Mouse (Mus musculus) adrenal gland (tissue): ENCODE data around the gene Tom1l2.

Experiments
- intact Hi-C: fragments of 180-260 bp; cut with DNase I; formaldehyde crosslinking; loops from one replicate; pipeline ENCODE4 v1.15.1; 2025

The Tom1l2 gene

DNA sequence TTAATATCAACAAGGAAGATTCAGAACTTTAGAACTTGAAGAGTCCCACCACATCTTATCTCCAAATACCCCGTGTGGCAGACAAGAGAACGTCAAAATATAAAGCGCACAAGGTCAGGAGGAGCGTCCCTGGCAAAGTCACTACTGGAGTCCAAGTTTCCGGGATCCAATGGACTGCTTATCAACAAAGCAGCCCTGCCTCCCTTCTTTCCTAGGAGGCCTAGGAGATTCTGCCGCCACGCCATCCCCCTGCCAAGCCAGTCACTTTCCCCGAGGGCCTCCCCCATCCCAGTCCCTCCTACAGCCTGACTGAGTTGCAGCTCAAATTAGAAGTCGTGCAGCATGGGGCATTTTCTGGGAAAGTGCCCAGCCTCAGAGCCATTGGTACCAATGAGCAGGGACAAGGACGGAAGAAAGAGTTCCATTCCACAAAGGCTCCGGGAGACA, 757 bp downstream of the Tom1l2 start:
- intact Hi-C loops, result no loop called here

DNA sequence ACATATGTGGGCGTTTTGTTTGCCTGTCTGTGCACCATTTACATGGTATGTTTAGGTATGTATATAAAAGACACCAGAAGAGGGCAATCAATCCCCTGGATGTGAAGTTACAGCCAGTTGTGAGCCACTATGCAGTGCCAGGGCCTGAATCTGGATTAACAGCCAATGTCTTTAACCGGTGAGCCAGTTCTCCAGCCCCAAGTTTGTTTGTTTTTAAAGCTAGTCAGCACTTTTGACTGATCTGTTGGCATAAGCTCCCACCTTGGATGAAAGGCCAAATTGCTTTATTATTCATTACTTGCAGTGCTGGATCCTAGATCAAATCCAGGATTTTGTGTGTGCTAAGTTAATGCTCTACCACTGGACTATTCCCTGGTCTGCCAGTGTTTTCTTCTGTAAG, 1.3 kb downstream of the Tom1l2 start:
- intact Hi-C loops, result no loop called here

DNA sequence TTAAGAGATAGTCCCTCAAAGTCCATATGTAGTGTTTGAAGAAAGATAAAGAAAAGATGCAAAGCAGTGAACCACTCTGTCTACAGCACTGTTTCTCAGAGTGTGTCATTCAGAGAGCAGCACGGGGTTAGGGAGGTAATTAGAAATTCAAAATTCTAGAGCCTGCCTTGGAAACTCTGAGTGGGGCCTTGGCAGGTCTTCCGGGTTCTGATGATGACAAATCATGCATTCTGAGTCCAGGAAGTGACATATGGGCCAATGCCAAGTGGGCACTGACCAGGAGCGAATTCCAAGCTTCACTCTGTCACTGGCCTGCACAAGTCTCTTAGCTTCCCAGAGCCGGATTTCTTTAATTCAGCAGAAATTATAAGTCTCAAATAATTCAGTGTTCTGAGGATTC, 6.2 kb downstream of the Tom1l2 start:
- intact Hi-C loops, result loop anchor here (5.0 kb wide), 1 partner anchor 39 kb away; no protein-coding TSS in a partner anchor

DNA sequence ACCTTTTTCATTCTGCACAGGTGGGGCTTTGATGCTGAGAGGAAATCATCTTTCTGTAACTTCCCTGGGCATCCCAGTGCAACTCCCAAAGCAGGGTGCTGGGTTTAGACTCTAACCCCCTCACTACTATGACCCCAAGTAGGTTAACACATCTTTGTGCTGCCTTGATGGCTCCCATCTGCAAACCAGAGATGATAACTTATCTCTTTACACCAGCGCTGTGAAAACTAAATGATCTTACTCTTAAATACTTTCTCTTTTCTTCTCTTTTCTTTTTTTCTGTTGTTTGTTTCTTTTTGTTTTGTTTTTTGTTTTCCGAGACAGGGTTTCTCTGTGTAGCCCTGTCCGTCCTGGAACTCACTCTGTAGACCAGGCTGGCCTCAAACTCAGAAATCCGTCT, 6.8 kb downstream of the Tom1l2 start:
- intact Hi-C loops, result loop anchor here (5.0 kb wide), 1 partner anchor 39 kb away; no protein-coding TSS in a partner anchor

DNA sequence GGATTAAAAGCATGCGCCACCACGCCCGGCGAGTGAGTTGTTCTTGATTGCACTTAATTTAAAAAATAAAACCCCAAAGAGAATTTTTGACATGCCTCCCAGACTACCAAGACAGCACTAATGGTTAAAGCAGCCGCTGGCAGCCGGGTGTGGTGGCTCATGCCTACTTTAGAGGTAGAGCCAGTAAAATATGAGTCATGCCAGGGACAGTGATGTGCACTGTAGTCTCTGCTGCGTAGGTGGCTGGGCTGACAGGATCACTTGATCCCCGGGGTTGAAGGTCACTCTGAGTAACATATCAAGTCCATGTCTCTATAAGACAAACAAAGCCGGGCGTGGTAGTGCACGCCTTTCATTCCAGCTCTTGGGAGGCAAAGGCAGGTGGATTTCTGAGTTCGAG, 13.3 kb downstream of the Tom1l2 start:
- intact Hi-C loops, result no loop called here

DNA sequence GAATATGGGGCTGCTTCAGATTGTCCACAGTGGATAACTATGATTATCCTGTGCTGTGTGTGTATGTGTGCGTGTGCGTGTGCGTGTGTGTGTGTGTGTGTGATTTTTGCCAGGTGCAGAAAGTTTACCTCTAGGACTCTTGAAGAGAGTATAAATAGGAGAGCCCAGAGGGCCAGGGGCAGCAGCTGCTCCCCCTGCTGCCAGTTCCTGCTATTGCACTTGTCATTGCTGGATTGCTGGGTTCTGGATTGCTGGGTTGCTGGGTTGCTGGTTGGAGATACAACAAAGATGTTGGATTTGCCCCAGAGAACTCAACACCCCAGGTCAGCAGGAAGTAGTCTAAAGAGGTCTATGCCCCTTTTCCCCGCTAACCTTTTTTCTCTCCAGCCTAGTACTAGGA, 14.4 kb downstream of the Tom1l2 start:
- intact Hi-C loops, result no loop called here

DNA sequence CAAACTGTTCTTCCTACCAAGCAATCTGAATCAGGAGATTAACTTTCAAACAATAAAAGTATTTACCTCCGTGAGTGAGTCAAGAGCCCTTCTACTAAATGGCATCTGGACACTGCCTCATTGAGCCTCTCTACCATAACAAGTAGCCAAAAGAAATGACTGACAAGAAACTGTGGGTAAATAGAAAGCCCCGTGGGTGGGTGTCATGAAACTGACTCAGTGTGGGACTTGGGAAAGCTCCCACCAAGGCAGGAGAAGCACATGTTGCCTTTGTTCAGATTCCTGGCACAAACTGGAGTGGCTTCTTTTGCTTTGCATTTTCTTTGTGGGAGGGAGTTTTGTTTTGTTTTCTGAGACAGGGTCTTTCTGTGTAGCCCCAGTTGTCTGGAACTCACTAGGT, 16.9 kb downstream of the Tom1l2 start:
- intact Hi-C loops, result no loop called here

DNA sequence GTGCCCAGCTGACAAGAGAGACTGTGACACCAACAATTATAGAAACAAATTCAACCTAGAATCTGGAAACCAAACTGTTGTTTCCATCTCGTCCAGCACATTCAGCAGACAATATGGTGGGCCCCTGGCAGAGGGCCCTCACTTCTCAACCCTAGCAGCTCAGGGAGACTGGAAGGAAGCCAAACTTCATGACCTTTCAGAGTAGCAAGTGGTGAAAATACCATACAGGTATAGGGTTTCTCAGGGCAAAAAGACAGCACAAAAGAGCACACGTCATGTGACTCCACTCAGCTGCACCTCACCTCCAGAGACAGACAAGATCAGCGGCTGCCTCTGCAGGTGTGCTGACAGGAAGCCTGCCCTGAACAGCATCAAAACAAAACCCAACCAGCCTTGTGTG, 18.6 kb downstream of the Tom1l2 start:
- intact Hi-C loops, result no loop called here

DNA sequence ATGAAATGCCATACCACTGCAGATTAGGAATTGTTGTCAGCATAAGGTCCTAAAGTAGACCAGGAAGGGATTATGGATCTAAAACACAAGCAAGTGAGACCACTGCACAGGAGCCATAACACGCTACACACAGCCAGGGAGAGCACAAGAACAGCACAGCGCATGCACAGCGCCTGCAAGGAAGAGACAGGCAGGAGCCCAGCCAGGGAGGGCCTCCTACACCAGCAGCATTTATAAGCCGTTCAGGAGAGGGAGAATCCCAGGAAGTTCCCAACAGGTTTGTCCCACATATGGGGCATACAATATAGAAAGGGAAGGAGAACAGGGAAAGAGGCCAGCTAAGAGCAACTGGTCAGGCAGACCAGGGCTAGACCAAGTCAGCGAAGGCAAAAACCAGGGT, 19.2 kb downstream of the Tom1l2 start:
- intact Hi-C loops, result no loop called here

DNA sequence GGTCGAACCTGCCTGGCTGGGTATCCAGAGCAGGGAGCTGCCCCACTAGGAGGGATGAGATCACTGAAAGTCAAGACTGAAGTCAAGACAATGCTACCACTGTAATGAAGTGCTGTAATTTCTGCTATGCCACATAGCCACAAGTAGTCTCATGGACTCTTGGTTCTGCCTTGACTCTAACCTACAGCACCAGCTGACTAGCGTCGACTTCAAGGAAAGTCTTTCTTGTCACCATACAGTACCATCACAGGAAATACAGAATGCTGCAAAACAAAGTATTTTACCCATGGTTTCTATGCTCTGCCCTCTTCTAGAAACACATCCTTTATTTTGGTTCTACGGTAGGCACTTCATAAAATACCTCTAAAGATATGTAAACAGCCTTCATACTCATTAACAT, 22.2 kb downstream of the Tom1l2 start:
- intact Hi-C loops, result no loop called here

DNA sequence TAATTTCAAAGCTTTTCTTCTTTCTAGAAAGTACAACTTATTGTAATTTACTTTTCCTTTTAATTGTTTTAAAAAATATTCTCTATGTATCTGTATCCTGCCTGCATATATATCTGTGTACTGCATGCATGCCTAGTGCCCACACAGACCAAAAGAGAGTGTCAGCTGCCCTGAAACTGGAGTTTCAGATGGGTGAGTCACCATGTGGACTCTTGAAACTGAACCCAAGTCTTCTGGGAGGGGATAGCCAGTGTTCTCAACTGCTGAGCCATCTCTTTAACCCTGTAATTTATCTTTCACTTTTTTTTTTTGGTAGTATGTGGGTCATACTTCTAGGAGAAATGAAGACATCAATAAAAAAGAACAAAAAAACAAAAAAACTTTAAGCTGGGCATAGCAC, 29.0 kb downstream of the Tom1l2 start:
- intact Hi-C loops, result no loop called here

DNA sequence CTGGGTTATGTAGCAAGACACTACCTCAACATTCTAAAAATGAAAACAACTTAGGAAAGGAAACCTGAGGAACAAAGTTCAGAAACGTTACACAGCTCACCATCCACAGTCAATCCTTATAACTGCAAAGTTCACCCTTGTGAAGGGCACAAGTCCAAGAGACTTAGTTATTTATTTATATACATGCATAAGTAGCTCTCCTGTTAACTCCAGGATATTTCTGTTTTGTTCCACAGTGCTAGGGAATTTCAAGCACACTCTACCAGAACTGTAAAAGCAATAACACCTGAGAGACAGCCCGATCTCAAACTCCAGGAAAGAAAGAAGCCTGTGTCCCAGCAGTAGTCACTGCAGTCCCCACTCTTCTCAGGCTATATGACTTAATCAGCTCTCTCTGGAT, 31.3 kb downstream of the Tom1l2 start:
- intact Hi-C loops, result no loop called here

DNA sequence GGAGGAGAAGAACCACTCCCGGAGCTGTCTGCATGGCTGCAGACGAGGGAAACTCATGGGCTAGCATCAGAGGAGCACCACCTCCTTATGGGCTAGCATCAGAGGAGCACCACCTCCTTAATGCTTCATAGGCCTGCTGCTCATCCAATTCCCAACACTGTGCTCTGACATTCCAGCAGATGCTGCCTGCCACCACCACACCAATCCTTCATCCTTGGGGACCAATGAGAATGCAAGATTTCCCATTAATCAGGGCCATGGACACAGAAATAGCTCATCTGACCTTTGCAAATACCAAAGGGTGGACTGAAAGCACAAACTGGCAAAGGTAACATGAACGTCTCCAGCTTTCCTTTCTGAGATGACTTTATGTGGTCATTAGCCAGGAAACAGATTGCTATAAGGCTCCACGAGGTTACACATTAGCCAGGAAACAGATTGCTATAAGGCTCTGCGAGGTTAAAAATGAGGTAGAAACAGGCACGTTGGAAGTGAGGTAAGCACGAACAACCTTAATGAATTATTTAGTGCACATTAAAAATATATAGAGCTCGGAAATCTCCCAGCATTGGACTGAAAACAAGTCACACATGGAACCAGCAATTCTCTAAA, 32.2 kb downstream of the Tom1l2 start:
- intact Hi-C loops, result no loop called here

DNA sequence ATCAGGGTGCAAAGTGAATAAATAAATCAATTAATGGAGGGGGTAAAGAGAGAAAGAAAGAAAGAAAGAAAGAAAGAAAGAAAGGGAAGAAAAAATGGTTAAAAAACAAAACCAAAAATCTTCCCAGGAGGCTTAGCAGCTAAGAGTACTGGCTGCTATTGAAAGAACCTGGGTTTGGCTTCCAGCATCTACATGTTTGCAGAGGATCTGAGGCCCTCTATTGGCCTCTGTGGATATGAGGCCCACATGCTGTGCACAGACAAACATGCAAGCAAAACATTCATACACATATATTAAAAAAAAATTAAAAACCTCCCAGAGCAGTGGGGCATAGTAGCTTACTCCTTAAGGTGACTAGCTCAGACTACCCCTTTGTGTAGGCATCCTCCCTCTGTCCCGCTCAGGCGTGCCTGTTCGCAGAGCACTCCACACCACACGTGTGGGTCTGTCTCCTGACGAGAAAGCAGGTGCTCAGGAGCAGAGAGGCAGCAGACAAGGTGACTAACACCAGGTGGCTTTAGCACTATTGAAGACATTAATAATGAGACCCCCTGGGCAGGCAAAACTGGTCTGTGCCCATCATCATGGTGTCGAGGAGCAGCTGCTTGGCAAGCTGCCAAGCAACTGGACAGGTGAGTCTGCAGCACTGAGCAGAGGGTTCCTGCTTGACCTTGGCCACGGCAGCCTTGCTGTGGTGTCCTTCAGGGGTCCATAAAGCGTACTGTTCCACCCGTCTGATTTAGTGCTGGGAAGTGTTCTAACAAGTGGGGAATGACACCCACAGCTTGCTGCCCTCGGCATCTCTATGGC, 33.2 kb downstream of the Tom1l2 start:
- intact Hi-C loops, result no loop called here

DNA sequence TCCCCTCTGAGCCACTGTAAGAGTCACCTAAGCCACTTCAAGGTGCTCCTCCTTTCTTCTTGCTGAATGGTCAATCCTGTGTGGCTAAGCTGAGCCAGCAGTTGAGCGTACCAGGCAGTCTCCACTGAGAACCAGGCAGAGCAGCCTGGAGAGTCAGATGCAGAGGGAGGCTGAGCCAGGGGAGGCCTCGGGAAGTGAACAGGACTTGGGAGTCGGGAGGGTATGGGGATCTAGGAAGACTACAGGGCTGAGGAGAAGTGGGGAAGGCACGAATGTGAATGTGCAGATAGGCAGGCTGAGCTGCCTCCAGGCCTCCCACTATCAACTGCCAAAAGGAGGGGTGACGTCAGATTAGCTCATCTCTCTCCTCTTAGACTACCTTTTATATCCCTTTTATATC, 34.0 kb downstream of the Tom1l2 start:
- intact Hi-C loops, result no loop called here

DNA sequence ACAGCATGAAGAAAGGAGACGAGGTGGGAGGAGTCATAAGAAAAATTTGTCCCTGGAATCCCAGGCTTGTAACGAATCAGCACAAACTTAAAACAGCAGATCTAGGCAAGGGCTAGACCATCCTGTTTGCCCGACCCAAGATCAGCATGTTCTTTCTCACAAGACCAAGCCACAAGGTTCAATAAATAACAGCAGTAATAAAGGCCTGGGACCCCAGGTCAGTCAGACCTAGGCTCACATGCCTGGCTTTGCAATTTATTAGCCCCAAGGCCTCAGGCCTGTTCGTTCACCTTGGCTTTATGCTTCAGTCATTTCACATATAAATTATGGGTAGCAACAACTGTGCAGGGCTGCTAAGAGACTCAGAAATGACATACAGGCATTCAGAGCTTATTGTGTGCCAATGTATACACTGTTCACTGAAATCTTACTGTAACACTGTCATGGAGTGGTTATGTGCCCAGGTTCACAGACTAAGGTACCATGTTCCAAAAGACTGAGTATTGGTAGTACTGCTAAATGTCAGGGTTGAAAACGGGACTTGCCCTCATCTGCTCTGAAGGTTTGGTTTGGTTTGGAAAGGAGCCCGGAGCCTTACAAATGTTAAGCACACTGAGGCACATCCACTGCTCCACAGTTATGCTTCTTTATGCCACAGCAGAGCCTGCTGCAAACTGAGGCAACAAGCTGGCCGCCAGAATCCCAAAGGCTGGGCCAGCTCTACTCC, 35.2 kb downstream of the Tom1l2 start:
- intact Hi-C loops, result no loop called here

DNA sequence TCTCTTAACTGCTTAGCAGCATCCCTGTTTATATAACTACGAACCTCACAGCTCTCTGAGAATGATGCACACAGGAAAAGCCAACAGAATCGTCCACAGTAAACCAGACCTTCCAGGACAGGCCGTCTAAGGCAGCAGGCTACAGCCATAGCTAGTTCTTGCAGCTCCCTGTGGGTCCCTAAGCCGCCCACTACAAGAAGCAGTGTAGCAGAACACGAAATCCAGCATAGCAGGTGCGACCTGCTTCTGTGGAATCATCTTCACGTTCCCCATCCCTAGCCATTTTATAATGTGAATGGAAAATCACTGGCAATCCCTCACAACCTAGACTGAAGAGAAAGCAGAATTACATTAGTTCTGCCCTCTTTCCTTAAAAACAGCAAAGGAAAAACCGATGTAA, 35.8 kb downstream of the Tom1l2 start:
- intact Hi-C loops, result no loop called here

DNA sequence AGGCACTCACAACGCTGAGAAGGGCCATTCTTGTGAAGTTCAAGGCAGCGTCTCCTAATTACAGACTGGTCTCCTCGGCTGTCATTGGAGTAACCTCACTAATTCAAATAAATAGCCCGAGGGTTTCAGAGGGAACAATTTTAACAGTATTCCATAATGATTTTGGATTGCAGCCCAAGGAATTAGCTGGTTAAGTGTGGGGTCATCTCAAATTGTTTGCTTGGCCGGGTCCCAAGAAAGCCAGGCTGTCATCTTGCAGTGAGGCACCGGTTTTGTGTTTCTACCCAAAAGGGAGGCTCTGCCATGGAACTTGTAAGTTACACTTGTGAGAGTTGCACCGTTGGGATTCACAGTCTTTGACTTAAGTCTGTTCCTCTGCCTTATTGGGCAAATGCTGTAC, 36.5 kb downstream of the Tom1l2 start:
- intact Hi-C loops, result no loop called here

DNA sequence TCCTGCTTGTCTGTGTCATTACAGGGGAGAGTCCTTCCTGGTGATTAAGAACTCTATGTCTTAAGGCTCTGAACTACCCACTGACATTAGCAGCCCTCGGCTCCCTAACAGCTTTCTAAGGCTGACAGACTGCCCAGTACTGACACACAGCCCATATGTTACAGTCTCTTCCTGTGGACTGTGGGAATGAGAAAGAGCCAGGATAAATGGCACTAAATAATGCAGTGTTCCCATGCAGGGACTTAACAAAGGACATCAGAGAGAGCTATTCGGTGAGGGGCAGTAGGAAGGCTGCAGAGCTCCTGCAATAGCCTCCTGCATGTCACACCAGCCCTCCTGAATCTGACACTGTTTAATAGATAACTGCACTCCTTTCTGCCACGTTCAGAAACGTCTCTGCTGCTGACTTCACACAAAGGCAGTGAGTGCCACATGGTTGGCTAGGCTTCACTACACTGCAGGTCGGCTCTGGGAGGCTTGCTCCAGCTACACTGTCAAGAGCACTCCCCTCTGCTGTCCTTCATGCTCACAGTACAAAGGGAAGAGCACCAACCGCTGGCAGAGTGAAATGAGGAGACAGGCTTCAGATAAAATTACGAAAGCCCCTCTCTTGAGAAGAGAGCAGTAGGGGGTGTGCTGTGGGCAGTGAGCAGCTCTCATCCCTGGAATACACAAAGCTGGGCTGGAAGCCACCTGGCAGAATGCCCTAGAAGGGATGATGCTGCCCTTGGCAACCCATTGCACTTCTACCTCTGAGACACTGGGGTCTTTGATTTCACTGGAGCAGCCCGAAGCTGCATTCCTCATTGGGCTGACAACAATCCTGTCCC, 41.5 kb downstream of the Tom1l2 start:
- intact Hi-C loops, result no loop called here

DNA sequence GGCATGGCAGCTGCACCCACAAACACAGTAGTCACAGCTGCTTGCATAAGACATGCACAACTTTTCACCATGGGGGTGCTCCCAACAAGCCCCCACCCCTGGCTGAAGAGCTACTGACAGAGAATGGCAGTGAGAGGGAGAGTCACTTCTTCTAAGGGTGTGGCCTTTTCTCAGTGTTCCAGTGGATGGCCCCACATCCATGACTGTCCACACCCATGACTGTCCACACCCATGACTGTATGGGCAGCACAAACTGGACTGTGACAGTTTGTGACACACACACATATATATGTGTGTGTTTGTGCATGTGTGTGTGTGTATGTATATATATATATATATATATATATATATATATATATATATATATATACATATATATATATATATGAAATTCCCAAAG, 42.8 kb downstream of the Tom1l2 start:
- intact Hi-C loops, result loop anchor here (5.0 kb wide), 2 partner anchors 37 to 102 kb away; no protein-coding TSS in a partner anchor

DNA sequence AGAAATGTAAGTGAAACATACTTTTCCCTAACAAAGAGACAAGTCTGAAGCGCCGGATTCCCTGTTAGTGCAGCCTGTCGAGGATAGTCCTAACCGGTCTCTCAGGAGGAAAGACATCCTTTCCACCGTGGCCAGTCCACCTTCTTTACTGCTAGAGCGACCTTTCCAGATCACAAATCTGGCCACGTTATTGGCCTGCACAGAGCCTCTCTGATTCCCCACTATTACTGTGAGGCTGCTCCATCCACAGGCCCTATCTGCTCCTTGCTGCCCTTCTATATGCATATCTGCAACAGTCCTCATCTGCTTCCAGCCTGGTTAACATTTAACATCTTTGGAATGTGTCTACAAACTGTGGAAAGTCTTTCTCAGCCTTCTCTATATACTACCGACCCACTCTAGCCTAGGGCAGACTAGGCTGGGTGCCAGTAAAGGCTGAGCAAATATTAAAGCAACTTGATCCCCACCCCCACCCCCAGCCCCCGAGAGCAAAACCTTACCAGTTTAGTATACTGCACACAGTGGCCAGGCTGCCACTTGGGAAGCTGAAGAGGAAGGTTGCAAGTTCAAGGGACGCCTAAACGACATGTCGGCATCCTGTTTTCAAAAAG, 44.1 kb downstream of the Tom1l2 start:
- intact Hi-C loops, result loop anchor here (5.0 kb wide), 2 partner anchors 39 to 104 kb away; no protein-coding TSS in a partner anchor
